Mouse (Mus musculus) hindbrain, embryonic 13.5 days (tissue): ENCODE measurements around the gene Rfx2. TPM values are rescaled to one million over a fixed set of nuclear protein-coding genes. Genes with fewer than 3 reads are reported as not detected.
A peak's percentile ranks its signal among the peaks of the same experiment; 100 is the strongest.

Experiments used
- ATAC-seq: fragments of 200-750 bp; cut with Nextera tagmentation; 2 replicates; pipeline ENCODE4 v1.8.0; 2017; ENCODE audit warnings: moderate TSS enrichment; ENCODE audit not compliant: low FRiP score
- H3K27ac ChIP-seq: fragments of 300-500 bp; sonication (generic); 2 replicates; pipeline ENCODE4 v1.5.1; 2015; ENCODE audit warnings: inconsistent platforms, mild to moderate bottlenecking, moderate library complexity
- H3K27me3 ChIP-seq: fragments of 300-500 bp; sonication (generic); 2 replicates; pipeline ENCODE4 v1.6.1; 2015; ENCODE audit warnings: mild to moderate bottlenecking, inconsistent platforms
- H3K36me3 ChIP-seq: fragments of 300-500 bp; sonication (generic); 2 replicates; pipeline ENCODE4 v1.6.1; 2015; ENCODE audit warnings: mild to moderate bottlenecking, inconsistent platforms
- H3K4me1 ChIP-seq: fragments of 300-500 bp; sonication (generic); replicated peaks from 2 replicates; pipeline ENCODE4 v1.6.1; 2015; ENCODE audit warnings: inconsistent platforms
- H3K4me2 ChIP-seq: fragments of 300-500 bp; sonication (generic); 2 replicates; pipeline ENCODE4 v1.6.1; 2015; ENCODE audit warnings: inconsistent platforms, mild to moderate bottlenecking, moderate library complexity
- H3K4me3 ChIP-seq: fragments of 300-500 bp; sonication (generic); 2 replicates; pipeline ENCODE4 v1.5.1; 2015; ENCODE audit warnings: mild to moderate bottlenecking, inconsistent platforms
- H3K9ac ChIP-seq: fragments of 300-500 bp; sonication (generic); 2 replicates; pipeline ENCODE4 v1.6.1; 2015; ENCODE audit warnings: mild to moderate bottlenecking, inconsistent platforms
- H3K9me3 ChIP-seq: fragments of 300-500 bp; sonication (generic); 2 replicates; pipeline ENCODE4 v1.6.1; 2016; ENCODE audit warnings: inconsistent platforms
- WGBS: fragments of 180-500 bp; shearing (Covaris S2); methylation state at CpG from one replicate; pipeline ENCODE4 v1.1.7; 2015; 5-methylcytosine and 5-hydroxymethylcytosine counted together
- polyA plus RNA-seq: library from polyadenylated mRNA; unstranded; fragments of >200 nt; fragmentation: Nextera tagmentation; extraction: Ambion mirVana; gene quantifications from 2 replicates; pipeline ENCODE4 v1.2.1, GENCODE M21; 2015

Rfx2 gene
- polyA plus RNA-seq, 1 experiment from 2014 or later: 8.0 TPM

GRCm38 (mm10) chr17:56858922-56859321, 28.1 kb upstream of the Rfx2 start:
- Histone ChIP-seq H3K27ac (no peak overlapping the region), H3K9me3 (no peaks in the 10 kb centered on the region), H3K27me3 (0 out of 2 replicates have a peak, but pooled peaks cover 2% of the 10 kb centered on the region), H3K4me2 (no peak overlapping the region), H3K36me3 (no peaks in the 10 kb centered on the region), H3K4me1 (no peaks in the 10 kb centered on the region), H3K4me3 (no peak overlapping the region), H3K9ac (no peak overlapping the region)
- no peak for ATAC-seq
- WGBS: 52% methylated on average over 7 of the region's 7 CpGs

- no peak for ATAC-seq
- H3K9me3 ChIP-seq: no peaks in the 10 kb centered on the region
- 0 out of 2 replicates have a peak, but pooled peaks cover 2% of the 10 kb centered on the region for H3K27me3 ChIP-seq
- no peak overlapping the region for H3K27ac ChIP-seq
- no peak overlapping the region for H3K9ac ChIP-seq
- 49% methylated on average over 4 of the region's 4 CpGs for WGBS
- H3K4me2 ChIP-seq: no peak overlapping the region
- no peaks in the 10 kb centered on the region for H3K36me3 ChIP-seq
- no peak overlapping the region for H3K4me3 ChIP-seq
- H3K4me1 ChIP-seq: no peaks in the 10 kb centered on the region
Observed at GRCm38 (mm10) chr17:56858216-56858615, 27.4 kb upstream of the Rfx2 start.

- 79% methylated on average over 3 of the region's 3 CpGs for WGBS
- no peak overlapping the region for H3K4me3 ChIP-seq
- H3K4me2 ChIP-seq: no peak overlapping the region
Observed at GRCm38 (mm10) chr17:56855421-56855820, 24.6 kb upstream of the Rfx2 start.

GRCm38 (mm10) chr17:56851167-56851566, 20.4 kb upstream of the Rfx2 start:
- WGBS: 81% methylated on average over 3 of the region's 3 CpGs
- no peak overlapping the region for H3K4me3 ChIP-seq
- no peaks in the 10 kb centered on the region for H3K9me3 ChIP-seq
- H3K4me2 ChIP-seq: no peak overlapping the region
- H3K27me3 ChIP-seq: 0 out of 2 replicates have a peak, but pooled peaks cover 2% of the 10 kb centered on the region
- H3K27ac ChIP-seq: no peak overlapping the region
- H3K9ac ChIP-seq: no peak overlapping the region
- H3K4me1 ChIP-seq: no peaks in the 10 kb centered on the region
- H3K36me3 ChIP-seq: no peaks in the 10 kb centered on the region
- ATAC-seq: no peak

More at GRCm38 (mm10) chr17:56855421-56855820, 24.6 kb upstream of the Rfx2 start:
- no peak for ATAC-seq
- H3K9ac ChIP-seq: no peak overlapping the region
- no peaks in the 10 kb centered on the region for H3K36me3 ChIP-seq
- 0 out of 2 replicates have a peak, but pooled peaks cover 2% of the 10 kb centered on the region for H3K27me3 ChIP-seq
- no peak overlapping the region for H3K27ac ChIP-seq
- H3K9me3 ChIP-seq: no peaks in the 10 kb centered on the region
- H3K4me1 ChIP-seq: no peaks in the 10 kb centered on the region

- WGBS: 84% methylated on average over 13 of the region's 13 CpGs
- Histone ChIP-seq H3K9ac (no peak overlapping the region), H3K27me3 (no peaks in the 10 kb centered on the region), H3K4me2 (no peak overlapping the region), H3K9me3 (no peaks in the 10 kb centered on the region), H3K4me3 (no peak overlapping the region), H3K36me3 (no peaks in the 10 kb centered on the region), H3K27ac (no peak overlapping the region), H3K4me1 (no peaks in the 10 kb centered on the region)
- ATAC-seq: no peak
Observed at GRCm38 (mm10) chr17:56849710-56850109, 18.9 kb upstream of the Rfx2 start.

GRCm38 (mm10) chr17:56848785-56849184, 18.0 kb upstream of the Rfx2 start:
- no peak for ATAC-seq
- Histone ChIP-seq H3K4me1 (no peaks in the 10 kb centered on the region), H3K36me3 (no peaks in the 10 kb centered on the region), H3K27ac (no peak overlapping the region), H3K27me3 (no peaks in the 10 kb centered on the region), H3K4me2 (no peak overlapping the region), H3K9ac (no peak overlapping the region), H3K4me3 (no peak overlapping the region), H3K9me3 (no peaks in the 10 kb centered on the region)
- whole genome bisulfite sequencing: 88% methylated on average over 5 of the region's 5 CpGs

GRCm38 (mm10) chr17:56843678-56844077, 12.9 kb upstream of the Rfx2 start:
- Histone ChIP-seq H3K9ac (no peak overlapping the region), H3K27ac (no peak overlapping the region), H3K36me3 (no peaks in the 10 kb centered on the region), H3K4me1 (no peaks in the 10 kb centered on the region), H3K9me3 (no peaks in the 10 kb centered on the region), H3K27me3 (no peaks in the 10 kb centered on the region), H3K4me3 (no peak overlapping the region), H3K4me2 (no peak overlapping the region)
- ATAC-seq: no peak
- 85% methylated on average over 5 of the region's 5 CpGs for WGBS

GRCm38 (mm10) chr17:56842173-56842572, 11.4 kb upstream of the Rfx2 start:
- no peak overlapping the region for H3K4me2 ChIP-seq
- H3K36me3 ChIP-seq: no peaks in the 10 kb centered on the region
- H3K9me3 ChIP-seq: no peaks in the 10 kb centered on the region
- ATAC-seq: no peak
- no peak overlapping the region for H3K9ac ChIP-seq
- WGBS: 88% methylated on average over 5 of the region's 5 CpGs
- H3K4me1 ChIP-seq: no peaks in the 10 kb centered on the region
- no peak overlapping the region for H3K4me3 ChIP-seq
- H3K27ac ChIP-seq: no peak overlapping the region
- H3K27me3 ChIP-seq: no peaks in the 10 kb centered on the region

GRCm38 (mm10) chr17:56840524-56840923, 9.7 kb upstream of the Rfx2 start:
- 87% methylated on average over 7 of the region's 7 CpGs for whole genome bisulfite sequencing

GRCm38 (mm10) chr17:56836336-56836735, 5.5 kb upstream of the Rfx2 start:
- H3K4me3 ChIP-seq: no peak overlapping the region
- H3K9me3 ChIP-seq: no peaks in the 10 kb centered on the region
- WGBS: 93% methylated on average over 8 of the region's 8 CpGs
- H3K9ac ChIP-seq: no peak overlapping the region
- ATAC-seq: no peak
- no peak overlapping the region for H3K4me2 ChIP-seq
- no peak overlapping the region for H3K27ac ChIP-seq
- no peaks in the 10 kb centered on the region for H3K4me1 ChIP-seq
- no peaks in the 10 kb centered on the region for H3K36me3 ChIP-seq
- no peaks in the 10 kb centered on the region for H3K27me3 ChIP-seq

More at GRCm38 (mm10) chr17:56840524-56840923, 9.7 kb upstream of the Rfx2 start:
- Histone ChIP-seq H3K27ac (no peak overlapping the region), H3K4me1 (no peaks in the 10 kb centered on the region), H3K36me3 (no peaks in the 10 kb centered on the region), H3K4me3 (no peak overlapping the region), H3K9ac (no peak overlapping the region), H3K27me3 (no peaks in the 10 kb centered on the region), H3K4me2 (no peak overlapping the region), H3K9me3 (no peaks in the 10 kb centered on the region)
- no peak for ATAC-seq

- no peak for ATAC-seq
- no peak overlapping the region for H3K27ac ChIP-seq
- peaks cover 19% of the 10 kb centered on the region for H3K27me3 ChIP-seq
- peaks cover 14% of the 10 kb centered on the region for H3K4me1 ChIP-seq
- no peaks in the 10 kb centered on the region for H3K36me3 ChIP-seq
- H3K4me2 ChIP-seq: no peak overlapping the region
- H3K9ac ChIP-seq: no peak overlapping the region
- 92% methylated on average over 1 of the region's 1 CpGs for WGBS
- no peaks in the 10 kb centered on the region for H3K9me3 ChIP-seq
- no peak overlapping the region for H3K4me3 ChIP-seq
Observed at GRCm38 (mm10) chr17:56833381-56833780, 2.6 kb upstream of the Rfx2 start.

- H3K9me3 ChIP-seq: no peaks in the 10 kb centered on the region
- WGBS: 88% methylated on average over 1 of the region's 1 CpGs
- H3K27me3 ChIP-seq: peaks cover 22% of the 10 kb centered on the region
- no peak overlapping the region for H3K27ac ChIP-seq
- no peak overlapping the region for H3K4me3 ChIP-seq
- no peak overlapping the region for H3K9ac ChIP-seq
- no peak for ATAC-seq
- H3K4me1 ChIP-seq: peaks cover 14% of the 10 kb centered on the region
- H3K36me3 ChIP-seq: no peaks in the 10 kb centered on the region
- no peak overlapping the region for H3K4me2 ChIP-seq
Observed at GRCm38 (mm10) chr17:56832918-56833317, 2.1 kb upstream of the Rfx2 start.

- Histone ChIP-seq H3K9ac (peak overlapping the region; percentile 64), H3K4me1 (peaks cover 14% of the 10 kb centered on the region), H3K27ac (0 out of 2 replicates have a peak overlapping the region, but pooled peaks have one; percentile 36), H3K9me3 (no peaks in the 10 kb centered on the region), H3K27me3 (peaks cover 24% of the 10 kb centered on the region), H3K36me3 (no peaks in the 10 kb centered on the region), H3K4me2 (peak overlapping the region; percentile 68), H3K4me3 (peak overlapping the region; percentile 53)
- ATAC-seq: peak; percentile 98
- WGBS: under 1% methylated on average over 40 of the region's 42 CpGs
Observed at GRCm38 (mm10) chr17:56831111-56831816, 451 bp upstream of the Rfx2 start.
